Mouse (Mus musculus) midbrain, embryonic 13.5 days (tissue): ENCODE measurements around the gene Qtrt2. TPM values are rescaled to one million over a fixed set of nuclear protein-coding genes. Genes with fewer than 3 reads are reported as not detected.

ENCODE experiments used
- ATAC-seq: fragments of 200-750 bp; cut with Nextera tagmentation; 2 replicates; pipeline ENCODE4 v1.8.0; 2017; ENCODE audit warnings: mild to moderate bottlenecking, moderate TSS enrichment, moderate library complexity
- H3K27ac ChIP-seq: fragments of 300-500 bp; sonication (generic); 2 replicates; pipeline ENCODE4 v1.5.1; 2015; ENCODE audit warnings: inconsistent platforms, mild to moderate bottlenecking, moderate library complexity
- H3K27me3 ChIP-seq: fragments of 300-500 bp; sonication (generic); 2 replicates; pipeline ENCODE4 v1.6.1; 2015; ENCODE audit warnings: mild to moderate bottlenecking, inconsistent platforms
- H3K36me3 ChIP-seq: fragments of 300-500 bp; sonication (generic); 2 replicates; pipeline ENCODE4 v1.6.1; 2015; ENCODE audit warnings: mild to moderate bottlenecking, inconsistent platforms
- H3K4me1 ChIP-seq: fragments of 300-500 bp; sonication (generic); replicated peaks from 2 replicates; pipeline ENCODE4 v1.6.1; 2015; ENCODE audit warnings: inconsistent platforms
- H3K4me2 ChIP-seq: fragments of 300-500 bp; sonication (generic); replicated peaks from 2 replicates; pipeline ENCODE4 v1.6.1; 2015; ENCODE audit warnings: moderate library complexity, mild to moderate bottlenecking, inconsistent platforms
- H3K4me3 ChIP-seq: fragments of 300-500 bp; sonication (generic); replicated peaks from 2 replicates; pipeline ENCODE4 v1.5.1; 2015; ENCODE audit warnings: mild to moderate bottlenecking, inconsistent platforms
- H3K9ac ChIP-seq: fragments of 300-500 bp; sonication (generic); replicated peaks from 2 replicates; pipeline ENCODE4 v1.6.1; 2015; ENCODE audit warnings: mild to moderate bottlenecking, inconsistent platforms
- H3K9me3 ChIP-seq: fragments of 300-500 bp; sonication (generic); 2 replicates; pipeline ENCODE4 v1.6.1; 2016; ENCODE audit warnings: mild to moderate bottlenecking, inconsistent platforms
- WGBS: fragments of 180-500 bp; shearing (Covaris S2); methylation state at CpG from one replicate; pipeline ENCODE4 v1.1.7; 2015; 5-methylcytosine and 5-hydroxymethylcytosine counted together
- polyA plus RNA-seq: library from polyadenylated mRNA; unstranded; fragments of >200 nt; fragmentation: Nextera tagmentation; extraction: Ambion mirVana; gene quantifications from 2 replicates; pipeline ENCODE4 v1.2.1, GENCODE M21; 2015

Qtrt2 gene
- polyA plus RNA-seq, result 20.3 and 20.4 TPM in 2 replicates

- Histone ChIP-seq H3K27me3 (no peaks in the 10 kb centered on the region), H3K9ac (no peak within 1 kb of the TSS), H3K4me1 (peaks cover 13% of the 10 kb centered on the region), H3K4me3 (no peak within 1 kb of the TSS), H3K4me2 (no peak within 1 kb of the TSS), H3K36me3 (no peaks in the 10 kb centered on the region), H3K9me3 (no peaks in the 10 kb centered on the region), H3K27ac (no peak within 1 kb of the TSS)
- no peak for ATAC-seq
- 48% methylated on average over 6 of the region's 6 CpGs for WGBS
Measured at GRCm38 (mm10) chr16:43926341-43926859, at the start of gene Qtrt2. Qtrt2 (minus strand) TSS chr16:43926809.

GRCm38 (mm10) chr16:43973606-43974220, 47.1 kb upstream of the Qtrt2 start:
- H3K4me1 ChIP-seq, result no peaks in the 10 kb centered on the region
- H3K36me3 ChIP-seq, result no peaks in the 10 kb centered on the region
- no peak overlapping the region for H3K9ac ChIP-seq
- H3K27me3 ChIP-seq, result peaks cover 13% of the 10 kb centered on the region
- whole genome bisulfite sequencing, result 85% methylated on average over 22 of the region's 22 CpGs
- H3K4me3 ChIP-seq, result no peak overlapping the region
- ATAC-seq, result no peak
- H3K27ac ChIP-seq, result no peak overlapping the region
- H3K4me2 ChIP-seq, result no peak overlapping the region
- H3K9me3 ChIP-seq, result no peaks in the 10 kb centered on the region

- no peak overlapping the region for H3K4me3 ChIP-seq
- H3K27me3 ChIP-seq, result peaks cover 11% of the 10 kb centered on the region
- no peaks in the 10 kb centered on the region for H3K36me3 ChIP-seq
- no peaks in the 10 kb centered on the region for H3K9me3 ChIP-seq
- H3K9ac ChIP-seq, result no peak overlapping the region
- no peak for ATAC-seq
- no peak overlapping the region for H3K4me2 ChIP-seq
- H3K27ac ChIP-seq, result no peak overlapping the region
- no peaks in the 10 kb centered on the region for H3K4me1 ChIP-seq
- 93% methylated on average over 11 of the region's 11 CpGs for WGBS
Measured at GRCm38 (mm10) chr16:43973147-43973546, 46.5 kb upstream of the Qtrt2 start.

GRCm38 (mm10) chr16:43972391-43972790, 45.8 kb upstream of the Qtrt2 start:
- Histone ChIP-seq H3K27ac (no peak overlapping the region), H3K4me2 (no peak overlapping the region), H3K4me3 (no peak overlapping the region), H3K9me3 (no peaks in the 10 kb centered on the region), H3K9ac (no peak overlapping the region), H3K36me3 (no peaks in the 10 kb centered on the region), H3K27me3 (peaks cover 4% of the 10 kb centered on the region; the same call in 1 of the 2 replicates), H3K4me1 (no peaks in the 10 kb centered on the region)
- WGBS, result 88% methylated on average over 2 of the region's 2 CpGs
- no peak for ATAC-seq

GRCm38 (mm10) chr16:43971741-43972140, 45.1 kb upstream of the Qtrt2 start:
- H3K36me3 ChIP-seq, result no peaks in the 10 kb centered on the region
- no peak overlapping the region for H3K4me2 ChIP-seq
- 92% methylated on average over 9 of the region's 9 CpGs for WGBS
- no peak overlapping the region for H3K9ac ChIP-seq
- ATAC-seq, result no peak
- H3K27me3 ChIP-seq, result 0 out of 2 replicates have a peak, but pooled peaks cover 3% of the 10 kb centered on the region
- no peaks in the 10 kb centered on the region for H3K9me3 ChIP-seq
- H3K27ac ChIP-seq, result no peak overlapping the region
- H3K4me3 ChIP-seq, result no peak overlapping the region
- H3K4me1 ChIP-seq, result no peaks in the 10 kb centered on the region

GRCm38 (mm10) chr16:43971189-43971588, 44.6 kb upstream of the Qtrt2 start:
- Histone ChIP-seq H3K9me3 (no peaks in the 10 kb centered on the region), H3K27me3 (no peaks in the 10 kb centered on the region), H3K27ac (no peak overlapping the region), H3K36me3 (no peaks in the 10 kb centered on the region), H3K4me2 (no peak overlapping the region), H3K4me3 (no peak overlapping the region), H3K4me1 (peaks cover 4% of the 10 kb centered on the region; the same call in 1 of the 2 replicates), H3K9ac (no peak overlapping the region)
- ATAC-seq, result no peak
- WGBS, result 94% methylated on average over 11 of the region's 11 CpGs

- 92% methylated on average over 3 of the region's 3 CpGs for WGBS
- H3K9me3 ChIP-seq, result no peaks in the 10 kb centered on the region
- H3K9ac ChIP-seq, result no peak overlapping the region
- H3K4me2 ChIP-seq, result no peak overlapping the region
- no peak overlapping the region for H3K27ac ChIP-seq
- H3K27me3 ChIP-seq, result no peaks in the 10 kb centered on the region
- no peak overlapping the region for H3K4me3 ChIP-seq
- peaks cover 6% of the 10 kb centered on the region; the same call in 1 of the 2 replicates for H3K4me1 ChIP-seq
- H3K36me3 ChIP-seq, result no peaks in the 10 kb centered on the region
- ATAC-seq, result no peak
Measured at GRCm38 (mm10) chr16:43970426-43970825, 43.8 kb upstream of the Qtrt2 start.

- 78% methylated on average over 13 of the region's 13 CpGs for WGBS
- Histone ChIP-seq H3K4me1 (peaks cover 6% of the 10 kb centered on the region; the same call in 1 of the 2 replicates), H3K9ac (no peak overlapping the region), H3K27me3 (no peaks in the 10 kb centered on the region), H3K27ac (peak overlapping the region; percentile 52; the same call in 1 of the 2 replicates), H3K4me2 (no peak overlapping the region), H3K4me3 (no peak overlapping the region), H3K36me3 (0 out of 2 replicates have a peak, but pooled peaks cover 4% of the 10 kb centered on the region), H3K9me3 (no peaks in the 10 kb centered on the region)
- ATAC-seq, result no peak
Measured at GRCm38 (mm10) chr16:43965781-43966389, 39.3 kb upstream of the Qtrt2 start.

GRCm38 (mm10) chr16:43963780-43964179, 37.2 kb upstream of the Qtrt2 start:
- no peak for ATAC-seq
- Histone ChIP-seq H3K27ac (no peak overlapping the region), H3K27me3 (no peaks in the 10 kb centered on the region), H3K4me2 (no peak overlapping the region), H3K9me3 (no peaks in the 10 kb centered on the region), H3K9ac (no peak overlapping the region), H3K4me1 (peaks cover 6% of the 10 kb centered on the region; the same call in 1 of the 2 replicates), H3K36me3 (peaks cover 11% of the 10 kb centered on the region), H3K4me3 (no peak overlapping the region)
- 73% methylated on average over 3 of the region's 3 CpGs for WGBS

- H3K4me2 ChIP-seq, result no peak overlapping the region
- no peaks in the 10 kb centered on the region for H3K27me3 ChIP-seq
- no peak for ATAC-seq
- H3K4me3 ChIP-seq, result no peak overlapping the region
- H3K9me3 ChIP-seq, result no peaks in the 10 kb centered on the region
- H3K9ac ChIP-seq, result no peak overlapping the region
- peaks cover 6% of the 10 kb centered on the region; the same call in 1 of the 2 replicates for H3K4me1 ChIP-seq
- H3K36me3 ChIP-seq, result peaks cover 11% of the 10 kb centered on the region
- no peak overlapping the region for H3K27ac ChIP-seq
- 91% methylated on average over 9 of the region's 9 CpGs for WGBS
Measured at GRCm38 (mm10) chr16:43963291-43963690, 36.7 kb upstream of the Qtrt2 start.

- 93% methylated on average over 4 of the region's 4 CpGs for WGBS
- ATAC-seq, result no peak
- H3K4me3 ChIP-seq, result no peak overlapping the region
- H3K4me2 ChIP-seq, result no peak overlapping the region
- H3K9ac ChIP-seq, result no peak overlapping the region
- H3K27me3 ChIP-seq, result no peaks in the 10 kb centered on the region
- H3K36me3 ChIP-seq, result peaks cover 18% of the 10 kb centered on the region
- H3K4me1 ChIP-seq, result no peaks in the 10 kb centered on the region
- no peak overlapping the region for H3K27ac ChIP-seq
- no peaks in the 10 kb centered on the region for H3K9me3 ChIP-seq
Measured at GRCm38 (mm10) chr16:43958038-43958437, 31.4 kb upstream of the Qtrt2 start.

GRCm38 (mm10) chr16:43954913-43955312, 28.3 kb upstream of the Qtrt2 start:
- H3K27me3 ChIP-seq, result no peaks in the 10 kb centered on the region
- H3K9ac ChIP-seq, result no peak overlapping the region
- H3K4me3 ChIP-seq, result no peak overlapping the region
- H3K36me3 ChIP-seq, result peaks cover 19% of the 10 kb centered on the region
- H3K9me3 ChIP-seq, result no peaks in the 10 kb centered on the region
- no peaks in the 10 kb centered on the region for H3K4me1 ChIP-seq
- H3K4me2 ChIP-seq, result no peak overlapping the region
- no peak for ATAC-seq
- 89% methylated on average over 6 of the region's 6 CpGs for WGBS
- H3K27ac ChIP-seq, result no peak overlapping the region
